Mouse (Mus musculus) lung, adult 2 months (tissue): ENCODE data around the gene H2al2b. TPM values are rescaled to one million over a fixed set of nuclear protein-coding genes. Genes with fewer than 3 reads are reported as not detected.
"Not testable (repeated sequence)": the region's sequence is repeated elsewhere in the genome, so short reads cannot be mapped to it uniquely, and the experiment has no call there.

ENCODE experiments used
- DNase-seq: peaks from one replicate; pipeline ENCODE4 v3.0.0; 2022
- H3K4me1 ChIP-seq: fragments of 200-500 bp; 2 replicates; pipeline ENCODE4 v1.6.1; 2011; ENCODE audit warnings: low read length; ENCODE audit not compliant: control insufficient read depth, insufficient read depth
- H3K4me3 ChIP-seq: fragments of 200-500 bp; replicated peaks from 2 replicates; pipeline ENCODE3; 2011; ENCODE audit warnings: low read depth, mild to moderate bottlenecking, control low read depth, low read length; ENCODE audit errors: extremely low read depth
- WGBS: fragments of 180-500 bp; shearing (Covaris S2); methylation state at CpG from one replicate; pipeline ENCODE4 v1.1.7; 2018; 5-methylcytosine and 5-hydroxymethylcytosine counted together
- polyA plus RNA-seq: library from polyadenylated mRNA; depleted of rRNA; stranded (reverse); fragments of >200 nt; gene quantifications from 2 replicates; pipeline ENCODE4 v1.2.3, GENCODE M21; 2012; rRNA removed

The H2al2b gene
- not detected in 2 replicates for polyA plus RNA-seq

DNA sequence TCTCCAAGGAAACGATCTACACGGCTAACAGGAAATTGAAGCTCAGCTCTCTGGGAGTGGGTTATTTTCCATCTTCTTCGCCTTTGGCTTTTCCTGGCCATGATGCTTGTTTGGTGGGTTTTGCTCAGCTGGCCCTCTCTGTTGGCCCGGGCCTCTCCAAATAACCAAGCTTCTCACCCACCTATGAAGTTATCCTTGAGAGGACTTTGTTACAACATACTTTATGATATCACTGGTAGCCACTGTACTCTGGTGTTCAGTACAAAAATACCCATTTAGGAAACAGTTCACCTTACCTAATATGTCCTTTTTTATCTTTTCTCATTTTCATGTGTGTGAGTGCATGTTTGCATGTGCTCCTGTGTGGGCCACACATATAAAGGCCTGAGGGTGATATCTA is at the start of gene H2al2b:
Gene H2al2b, minus strand, starts transcription at position 101 of the 400 bp plus-strand sequence.
- H3K4me3 ChIP-seq, H3K4me1 ChIP-seq, DNase-seq: not testable (repeated sequence)
- WGBS = no CpG with 5 or more reads among the region's 4 CpGs

Other genes starting within 250 kb of the H2al2b start
- not detected in 2 replicates for gene H2al2c, start 121.6 kb downstream of the H2al2b start, polyA plus RNA-seq
- gene Sry, start 57.0 kb downstream of the H2al2b start, polyA plus RNA-seq = not detected in 2 replicates
- gene Gm4064, start 75.5 kb upstream of the H2al2b start, polyA plus RNA-seq = not detected in 2 replicates
- not detected in 2 replicates for gene Rbmy, start 110.0 kb upstream of the H2al2b start, polyA plus RNA-seq
- gene Gm10256, start 110.0 kb upstream of the H2al2b start, polyA plus RNA-seq = not detected in 2 replicates
- gene Gm10352, start 180.3 kb upstream of the H2al2b start, polyA plus RNA-seq = not detected in 2 replicates
- gene Gm29289, start 211.9 kb upstream of the H2al2b start, polyA plus RNA-seq = not detected in 2 replicates